13 mouse cellular contexts compared by ENCODE assay signal in the genomic region with DNA sequence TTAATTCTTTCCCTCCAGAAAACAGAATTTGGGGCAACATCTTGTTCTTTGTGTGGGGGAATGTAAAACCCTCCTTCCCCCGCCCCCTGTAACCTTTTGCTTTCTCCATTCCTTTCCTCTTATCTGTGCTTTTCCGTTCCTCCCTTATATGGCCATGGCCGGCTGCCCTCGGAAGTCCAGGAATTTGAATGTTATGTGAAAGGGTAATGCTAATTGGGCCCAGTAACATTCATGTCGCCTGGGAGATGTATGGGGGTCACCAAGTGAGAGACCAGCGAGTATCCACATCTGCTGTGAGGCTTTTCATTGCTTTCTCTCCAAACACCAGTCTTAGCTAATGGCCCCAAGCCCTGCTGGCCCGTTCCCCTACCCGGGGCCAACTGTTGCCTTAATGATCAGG. TPM values are rescaled to one million over a fixed set of nuclear protein-coding genes. Genes with fewer than 3 reads are reported as not detected.
DNase-seq lines count a peak whose midpoint lies in the region; ATAC-seq and TF ChIP-seq lines count a peak whose summit lies in the region.
"Had no signal": no experiment of that assay in that cellular context is flagged by ENCODE, and none has a peak within 500 bp of the region (broad histone marks: within the 10 kb centered on the region; RNA-seq: fewer than 3 reads in every experiment).

No protein-coding gene starts in this region.

- peak overlapping the region; percentile 59; the same call in 1 of the 2 replicates for H3K27ac ChIP-seq in hindbrain, embryonic 10.5 days
- H3K27ac ChIP-seq in hindbrain, postnatal 0 days = no peak overlapping the region
- H3K27ac ChIP-seq in embryonic fibroblast, embryonic 13.5 days (ENCODE audit: insufficient read depth, low read length) = peak overlapping the region; percentile 34; the same call in 1 of the 2 replicates
- H3K27ac ChIP-seq: neural tube, embryonic 13.5 days had no signal

- H3K36me3 ChIP-seq in hindbrain, embryonic 10.5 days = no peaks in the 10 kb centered on the region
- no peaks in the 10 kb centered on the region for H3K36me3 ChIP-seq in hindbrain, postnatal 0 days (ENCODE audit: insufficient read depth, low read length)
- H3K36me3 ChIP-seq: liver, embryonic 15.5 days; neural tube, embryonic 13.5 days had no signal

- H3K4me3 ChIP-seq in hindbrain, embryonic 10.5 days = no peak overlapping the region
- no peak overlapping the region for H3K4me3 ChIP-seq in hindbrain, postnatal 0 days (ENCODE audit: low read length)
- H3K4me3 ChIP-seq in embryonic fibroblast, embryonic 13.5 days (ENCODE audit: insufficient read depth, low read length) = no peak overlapping the region
- H3K4me3 ChIP-seq: liver, embryonic 15.5 days; neural tube, embryonic 13.5 days had no signal

- peaks cover 46% of the 10 kb centered on the region for H3K4me1 ChIP-seq in hindbrain, embryonic 10.5 days (replicated peaks)
- H3K4me1 ChIP-seq in hindbrain, postnatal 0 days (ENCODE audit: insufficient read depth, low read length) = no peaks in the 10 kb centered on the region; the same call in 1 of the 2 replicates
- H3K4me1 ChIP-seq in embryonic fibroblast, embryonic 13.5 days (ENCODE audit: control insufficient read depth, insufficient read depth, low read length) = 0 out of 2 replicates have a peak, but pooled peaks cover 4% of the 10 kb centered on the region

- H3K9ac ChIP-seq in hindbrain, postnatal 0 days (replicated peaks; ENCODE audit: low read length) = no peak overlapping the region
- H3K9ac ChIP-seq: liver, embryonic 15.5 days; neural tube, embryonic 13.5 days had no signal

- no peak overlapping the region for H3K4me2 ChIP-seq in hindbrain, postnatal 0 days (ENCODE audit: low read depth, low read length)
- H3K4me2 ChIP-seq: liver, embryonic 15.5 days; neural tube, embryonic 13.5 days had no signal

- no peak for ATAC-seq in hindbrain, postnatal 0 days
- ATAC-seq: hindbrain, embryonic 16.5 days had no signal

- DNase-seq in hindbrain, embryonic 10.5 days (ENCODE audit: low spot score) = peak; percentile 67
- DNase-seq in hindbrain, postnatal 0 days (ENCODE audit: low spot score) = no peak
- DNase-seq in MN1 (ENCODE audit: low spot score) = peak; percentile 30
- peak; percentile 45 to 53 for DNase-seq in kidney, postnatal 36 days
- no peak for DNase-seq in spleen, postnatal 10 days (ENCODE audit: low spot score in 2 of 2)
- DNase-seq in cerebellum, adult 11-12 months = no peak
- no peak for DNase-seq in frontal cortex, postnatal 36 days (ENCODE audit: low spot score in 2 of 2)
- DNase-seq: cerebellum, adult 8-10 months had no signal

- no peak for TF ChIP-seq CTCF in hindbrain, postnatal 0 days (IDR thresholded peaks at IDR 0.05; ENCODE audit: low read depth)
- no peak for TF ChIP-seq CTCF in embryonic fibroblast, embryonic 13.5 days (IDR thresholded peaks at IDR 0.05; ENCODE audit: borderline replicate concordance, insufficient read depth, low read length)

- peaks cover 33% of the 10 kb centered on the region for H3K27me3 ChIP-seq in hindbrain, embryonic 10.5 days (ENCODE audit: insufficient read depth, poor library complexity, severe bottlenecking)
- no peaks in the 10 kb centered on the region for H3K27me3 ChIP-seq in hindbrain, postnatal 0 days (ENCODE audit: insufficient read depth, low read length)
- H3K27me3 ChIP-seq: CH12.LX had no signal

- H3K9me3 ChIP-seq in hindbrain, embryonic 10.5 days = no peaks in the 10 kb centered on the region
- no peaks in the 10 kb centered on the region for H3K9me3 ChIP-seq in hindbrain, postnatal 0 days (ENCODE audit: low read length)
- H3K9me3 ChIP-seq: liver, embryonic 15.5 days; neural tube, embryonic 13.5 days had no signal

- no peak for TF ChIP-seq POLR2A in embryonic fibroblast, embryonic 13.5 days (IDR thresholded peaks at IDR 0.05; ENCODE audit: low read depth, low read length)

- 21% methylated on average over 8 of the region's 8 CpGs for WGBS in hindbrain, embryonic 10.5 days
- WGBS in hindbrain, postnatal 0 days = 46% methylated on average over 8 of the region's 8 CpGs

RNA-seq across cellular contexts. Expression of a gene that starts 22.7 kb away (rescaled TPM):
- polyA plus RNA-seq in hindbrain, embryonic 10.5 days (2016; fragmentation: Nextera tagmentation; extraction: Ambion mirVana) = 38.2 and 63.0 TPM in 2 replicates
- total RNA-seq in hindbrain, postnatal 0 days (2014; rRNA removed) = 65.3 and 74.0 TPM in 2 replicates
- polyA plus RNA-seq in hindbrain, postnatal 0 days (2015; fragmentation: Nextera tagmentation; extraction: Ambion mirVana) = 32.5 and 35.2 TPM in 2 replicates
- 23.2 and 41.3 TPM in 2 replicates for polyA plus RNA-seq in embryonic fibroblast, embryonic 13.5 days (2011; ENCODE audit: insufficient read length, low read depth, missing spikeins)

Comparison
In these comparisons a context has a peak if more than half of its experiments do, and no peak if none do; other contexts are left out.
1. DNase-seq: peak in hindbrain, embryonic 10.5 days (single experiment), MN1 (single experiment) and kidney, postnatal 36 days (2 of 2); none in hindbrain, postnatal 0 days (single experiment), spleen, postnatal 10 days (0 of 2), cerebellum, adult 11-12 months (single experiment) and frontal cortex, postnatal 36 days (0 of 2).